Mouse (Mus musculus) liver, embryonic 14.5 days (tissue): ENCODE data around the gene Speer4b. TPM values are rescaled to one million over a fixed set of nuclear protein-coding genes. Genes with fewer than 3 reads are reported as not detected.
"Not testable (repeated sequence)": the region's sequence is repeated elsewhere in the genome, so short reads cannot be mapped to it uniquely, and the experiment has no call there.

ENCODE experiments used
- ATAC-seq: fragments of 200-750 bp; cut with Nextera tagmentation; 2 replicates; pipeline ENCODE4 v1.8.0; 2017; ENCODE audit warnings: moderate number of reproducible peaks, mild to moderate bottlenecking, moderate library complexity; ENCODE audit not compliant: insufficient read depth
- DNase-seq, 3 experiments: peaks; one replicate each; pipeline ENCODE4 v3.0.0-alpha.2; 2012 to 2013; ENCODE audit warnings: low read depth in 3 of 3, low spot score in 3 of 3
- H3K27ac ChIP-seq: fragments of 300-500 bp; sonication (generic); 2 replicates; pipeline ENCODE4 v1.5.1; 2014; ENCODE audit warnings: moderate library complexity, mild to moderate bottlenecking, control low read depth, inconsistent platforms
- H3K27me3 ChIP-seq: fragments of 300-500 bp; sonication (generic); 2 replicates; pipeline ENCODE4 v1.6.1; 2014; ENCODE audit warnings: mild to moderate bottlenecking, low read length, moderate library complexity; ENCODE audit not compliant: control insufficient read depth, insufficient read depth
- H3K36me3 ChIP-seq: fragments of 300-500 bp; sonication (generic); replicated peaks from 2 replicates; pipeline ENCODE4 v1.6.1; 2014; ENCODE audit warnings: low read depth; ENCODE audit not compliant: control insufficient read depth, insufficient read depth
- H3K4me1 ChIP-seq, 2 experiments: fragments of 200-500 bp in 1 of 2; fragments of 300-500 bp in 1 of 2; sonication (generic) in 1 of 2; replicated peaks; 2 replicates each; pipeline ENCODE4 v1.6.1; 2012 to 2014; ENCODE audit warnings: antibody characterized with exemption in 1 of 2, inconsistent platforms in 1 of 2, low read length in 1 of 2; ENCODE audit not compliant: control insufficient read depth in 2 of 2, insufficient read depth in 2 of 2
- H3K4me2 ChIP-seq: fragments of 300-500 bp; sonication (generic); 2 replicates; pipeline ENCODE4 v1.6.1; 2014; ENCODE audit warnings: low read depth, mild to moderate bottlenecking, control low read depth, moderate library complexity
- H3K4me3 ChIP-seq, 2 experiments: fragments of 200-500 bp in 1 of 2; fragments of 300-500 bp in 1 of 2; sonication (generic) in 1 of 2; 2 replicates each; pipeline ENCODE4 v1.5.1; 2012 to 2014; ENCODE audit warnings: low read depth in 2 of 2, low read length in 2 of 2, mild to moderate bottlenecking in 2 of 2, control low read depth in 1 of 2, inconsistent platforms in 1 of 2, moderate library complexity in 1 of 2; ENCODE audit not compliant: insufficient read depth in 1 of 2
- H3K9ac ChIP-seq: fragments of 300-500 bp; sonication (generic); replicated peaks from 2 replicates; pipeline ENCODE4 v1.6.1; 2014; ENCODE audit warnings: mild to moderate bottlenecking, control low read depth, moderate library complexity
- H3K9me3 ChIP-seq: fragments of 300-500 bp; sonication (generic); 2 replicates; pipeline ENCODE4 v1.6.1; 2016; ENCODE audit warnings: low read length, mixed read lengths; ENCODE audit not compliant: control insufficient read depth
- CTCF ChIP-seq: IDR thresholded peaks from 2 replicates; pipeline ENCODE4 v1.5.1; 2016; ENCODE audit warnings: antibody characterized with exemption, low read depth, control low read depth
- EP300 ChIP-seq: IDR thresholded peaks from 2 replicates; pipeline ENCODE4 v1.6.1; 2016; ENCODE audit warnings: antibody characterized with exemption, low read depth
- WGBS: fragments of 180-500 bp; shearing (Covaris S2); extraction: QIAGEN DNeasy Blood & Tissue Kit; methylation state at CpG from one replicate; pipeline ENCODE4 v1.1.7; 2014; ENCODE audit not compliant: insufficient replicate concordance; 5-methylcytosine and 5-hydroxymethylcytosine counted together
- polyA plus RNA-seq, 2 experiments: library from polyadenylated mRNA; depleted of rRNA in 1 of 2; stranded (reverse) in 1 of 2; unstranded in 1 of 2; fragments of >200 nt; fragmentation: Nextera tagmentation in 1 of 2; extraction: Ambion mirVana in 1 of 2; gene quantifications; 2 replicates each; pipeline versions ENCODE4 v1.2.1 to v1.2.3; 2012 to 2014

The Speer4b gene
- polyA plus RNA-seq (2012; rRNA removed) (not detected in 2 replicates), polyA plus RNA-seq (2014; fragmentation: Nextera tagmentation; extraction: Ambion mirVana) (not detected in 2 replicates)

- not testable (repeated sequence) for H3K4me2 ChIP-seq, H3K4me1 ChIP-seq, H3K9me3 ChIP-seq, ATAC-seq, DNase-seq, H3K27ac ChIP-seq, H3K36me3 ChIP-seq, H3K4me3 ChIP-seq, H3K9ac ChIP-seq, H3K27me3 ChIP-seq
- WGBS: 22% methylated on average over 1 of the region's 1 CpGs
These were observed at the start of gene Speer4b for GRCm38 (mm10) chr5:27501338-27501737. Gene Speer4b, minus strand, starts transcription at chr5:27501438.

- Histone ChIP-seq H3K9ac (no peak overlapping the region), H3K27ac (no peak overlapping the region), H3K9me3 (no peaks in the 10 kb centered on the region), H3K4me3 (no peak overlapping the region), H3K4me2 (no peak overlapping the region), H3K4me1 (no peaks in the 10 kb centered on the region), H3K27me3 (no peaks in the 10 kb centered on the region), H3K36me3 (no peaks in the 10 kb centered on the region)
- 64% methylated on average over 4 of the region's 4 CpGs for WGBS
- ATAC-seq (no peak), DNase-seq (no peak)
- TF ChIP-seq EP300 (no peak), CTCF (no peak)
These were observed 48.1 kb upstream of the Speer4b start for GRCm38 (mm10) chr5:27549291-27549690.

- Histone ChIP-seq H3K4me2 (no peak overlapping the region), H3K4me1 (no peaks in the 10 kb centered on the region), H3K9ac (no peak overlapping the region), H3K27me3 (no peaks in the 10 kb centered on the region), H3K9me3 (no peaks in the 10 kb centered on the region), H3K4me3 (no peak overlapping the region), H3K27ac (no peak overlapping the region), H3K36me3 (no peaks in the 10 kb centered on the region)
- DNase-seq (no peak), ATAC-seq (no peak)
- WGBS: 5% methylated on average over 2 of the region's 2 CpGs
- TF ChIP-seq EP300 (no peak), CTCF (0 out of 2 replicates have a peak, but pooled peaks have one; percentile 3)
These were observed 43.6 kb upstream of the Speer4b start for GRCm38 (mm10) chr5:27544816-27545270.

GRCm38 (mm10) chr5:27526906-27527305 is 25.7 kb upstream of the Speer4b start:
- WGBS: 39% methylated on average over 1 of the region's 1 CpGs
- H3K27ac ChIP-seq: no peak overlapping the region
- no peak for TF ChIP-seq EP300
- no peak for TF ChIP-seq CTCF
- no peak for ATAC-seq
- DNase-seq: no peak
- H3K9me3 ChIP-seq: no peaks in the 10 kb centered on the region
- no peak overlapping the region for H3K4me3 ChIP-seq
- no peaks in the 10 kb centered on the region for H3K27me3 ChIP-seq
- no peak overlapping the region for H3K4me2 ChIP-seq
- no peak overlapping the region for H3K9ac ChIP-seq
- no peaks in the 10 kb centered on the region for H3K36me3 ChIP-seq
- H3K4me1 ChIP-seq: no peaks in the 10 kb centered on the region

- H3K27me3 ChIP-seq: no peaks in the 10 kb centered on the region
- no peak overlapping the region for H3K9ac ChIP-seq
- no peaks in the 10 kb centered on the region for H3K9me3 ChIP-seq
- no peak overlapping the region for H3K4me3 ChIP-seq
- DNase-seq (no peak), ATAC-seq (no peak)
- H3K36me3 ChIP-seq: no peaks in the 10 kb centered on the region
- TF ChIP-seq EP300: no peak
- TF ChIP-seq CTCF: no peak
- no peak overlapping the region for H3K4me2 ChIP-seq
- no peak overlapping the region for H3K27ac ChIP-seq
- no peaks in the 10 kb centered on the region for H3K4me1 ChIP-seq
These were observed 17.5 kb upstream of the Speer4b start for GRCm38 (mm10) chr5:27518716-27519115.

GRCm38 (mm10) chr5:27490942-27491341 is 10.3 kb downstream of the Speer4b start:
- Histone ChIP-seq H3K9me3 (no peaks in the 10 kb centered on the region), H3K9ac (no peak overlapping the region), H3K27me3 (no peaks in the 10 kb centered on the region), H3K4me2 (no peak overlapping the region), H3K36me3 (no peaks in the 10 kb centered on the region), H3K4me1 (no peaks in the 10 kb centered on the region), H3K27ac (no peak overlapping the region), H3K4me3 (no peak overlapping the region)
- no peak for TF ChIP-seq EP300
- no peak for TF ChIP-seq CTCF
- ATAC-seq (no peak), DNase-seq (no peak)
- WGBS: 61% methylated on average over 4 of the region's 4 CpGs
